Mouse (Mus musculus): ENCODE results near the gene Cyp2e1.

The Cyp2e1 gene

GRCm38 (mm10) chr7:140810496-140810895, 47.0 kb downstream of the Cyp2e1 start:
- no peak for DNase-seq (ENCODE audit: low spot score in 2 of 2)

GRCm38 (mm10) chr7:140811714-140812113, 48.2 kb downstream of the Cyp2e1 start:
- DNase-seq (ENCODE audit: low spot score in 2 of 2): no peak

- DNase-seq (ENCODE audit: low spot score in 2 of 2): no peak
Measured at GRCm38 (mm10) chr7:140812850-140813249, 49.3 kb downstream of the Cyp2e1 start.

- DNase-seq (ENCODE audit: low spot score in 2 of 2): peak in 1 of 2 experiments; percentile 56
Measured at GRCm38 (mm10) chr7:140820173-140820572, 56.6 kb downstream of the Cyp2e1 start.

- DNase-seq (ENCODE audit: low spot score in 2 of 2): no peak
Measured at GRCm38 (mm10) chr7:140821305-140821652, 57.7 kb downstream of the Cyp2e1 start.

GRCm38 (mm10) chr7:140821653-140822329, 58.3 kb downstream of the Cyp2e1 start, which contains the start of gene Zfp941:
Gene Zfp941 (minus strand): TSS chr7:140822178.
- peak in 1 of 2 experiments; percentile 57 for DNase-seq (ENCODE audit: low spot score in 2 of 2)

- DNase-seq (ENCODE audit: low spot score in 2 of 2): no peak
Measured at GRCm38 (mm10) chr7:140822731-140823130, 59.2 kb downstream of the Cyp2e1 start.

All from spleen, postnatal 4 days (tissue).